Mouse (Mus musculus) testis, adult 2 months (tissue): ENCODE measurements around the gene Mknk1. TPM values are rescaled to one million over a fixed set of nuclear protein-coding genes. Genes with fewer than 3 reads are reported as not detected.

ENCODE experiments used
- H3K27ac ChIP-seq: fragments of 200-500 bp; 2 replicates; pipeline ENCODE4 v1.5.1; 2012; ENCODE audit warnings: low read depth, low read length; ENCODE audit not compliant: control insufficient read depth, insufficient read depth
- H3K27me3 ChIP-seq: fragments of 200-500 bp; 2 replicates; pipeline ENCODE4 v1.6.1; 2012; ENCODE audit warnings: mild to moderate bottlenecking, low read length, moderate library complexity; ENCODE audit not compliant: control insufficient read depth, insufficient read depth
- H3K36me3 ChIP-seq: fragments of 200-500 bp; 2 replicates; pipeline ENCODE4 v1.6.1; 2012; ENCODE audit warnings: mild to moderate bottlenecking, low read length; ENCODE audit not compliant: control insufficient read depth, insufficient read depth
- H3K4me1 ChIP-seq: fragments of 200-500 bp; 2 replicates; pipeline ENCODE4 v1.6.1; 2012; ENCODE audit warnings: low read length; ENCODE audit not compliant: control insufficient read depth, insufficient read depth
- H3K4me3 ChIP-seq: fragments of 200-500 bp; 2 replicates; pipeline ENCODE4 v1.5.1; 2012; ENCODE audit warnings: low read depth, mild to moderate bottlenecking, low read length, moderate library complexity, mixed read lengths; ENCODE audit not compliant: control insufficient read depth
- CTCF ChIP-seq: fragments of 200-500 bp; IDR thresholded peaks from 2 replicates; pipeline ENCODE4 v1.5.1; 2012; ENCODE audit warnings: low read depth, mild to moderate bottlenecking, inconsistent platforms, low read length, moderate library complexity; ENCODE audit not compliant: control insufficient read depth, insufficient read depth, insufficient replicate concordance
- POLR2A ChIP-seq: fragments of 200-500 bp; IDR thresholded peaks from 2 replicates; pipeline ENCODE4 v1.6.1; 2012; ENCODE audit warnings: low read depth, mild to moderate bottlenecking, inconsistent platforms, low read length, moderate library complexity; ENCODE audit not compliant: control insufficient read depth
- polyA plus RNA-seq: library from polyadenylated mRNA; depleted of rRNA; stranded (reverse); fragments of >200 nt; gene quantifications from 2 replicates; pipeline ENCODE4 v1.2.3, GENCODE M21; 2012

Gene Mknk1
- polyA plus RNA-seq, 1 experiment: 29.4 TPM

DNA sequence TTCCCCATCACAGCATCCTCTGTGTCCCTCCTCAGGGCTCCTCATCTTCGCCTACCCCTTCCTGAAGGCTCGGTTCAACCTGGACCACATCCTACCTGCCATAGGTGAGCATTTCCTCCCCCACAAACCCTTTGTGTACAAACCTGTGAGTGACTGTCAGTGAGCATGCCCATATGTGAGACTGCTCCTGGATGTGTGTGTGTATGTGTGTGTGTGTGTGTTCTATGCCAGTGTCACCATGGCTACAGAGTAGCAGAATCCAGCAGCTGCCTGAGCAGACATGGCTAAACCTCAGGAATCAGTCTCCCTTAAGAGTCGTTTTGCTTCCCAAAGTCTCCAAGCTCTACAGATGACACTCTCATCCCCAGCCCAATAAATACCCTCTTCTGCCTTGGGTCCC lies 46.8 kb downstream of the Mknk1 start:
- Histone ChIP-seq H3K4me1 (peaks cover 7% of the 10 kb centered on the region), H3K27ac (no peak overlapping the region), H3K36me3 (no peaks in the 10 kb centered on the region), H3K4me3 (no peak overlapping the region), H3K27me3 (no peaks in the 10 kb centered on the region)
- TF ChIP-seq POLR2A (no peak), CTCF (no peak)

DNA sequence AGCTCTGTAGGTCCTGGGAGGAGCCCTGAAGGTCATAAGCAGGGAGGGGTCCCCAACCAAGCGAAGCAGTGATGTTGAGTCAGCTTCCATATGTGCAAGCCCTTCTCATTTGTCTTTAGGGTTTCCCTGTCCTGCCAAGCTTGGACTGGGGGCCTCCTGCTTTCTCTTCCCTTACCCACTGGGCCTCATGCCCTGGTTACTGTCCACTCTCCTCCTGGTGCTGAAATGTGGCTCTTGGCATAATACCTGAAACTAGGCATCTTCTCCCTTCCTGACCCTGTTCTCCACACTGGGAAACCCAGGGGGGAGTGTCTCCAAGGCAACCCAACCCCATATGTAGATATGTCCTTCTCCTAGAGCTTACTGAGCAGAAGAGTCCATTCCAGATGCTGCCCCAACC lies 47.9 kb downstream of the Mknk1 start:
- H3K36me3 ChIP-seq: no peaks in the 10 kb centered on the region
- H3K4me1 ChIP-seq: peaks cover 7% of the 10 kb centered on the region
- H3K27ac ChIP-seq: no peak overlapping the region
- no peak overlapping the region for H3K4me3 ChIP-seq
- no peak for TF ChIP-seq CTCF
- no peaks in the 10 kb centered on the region for H3K27me3 ChIP-seq

DNA sequence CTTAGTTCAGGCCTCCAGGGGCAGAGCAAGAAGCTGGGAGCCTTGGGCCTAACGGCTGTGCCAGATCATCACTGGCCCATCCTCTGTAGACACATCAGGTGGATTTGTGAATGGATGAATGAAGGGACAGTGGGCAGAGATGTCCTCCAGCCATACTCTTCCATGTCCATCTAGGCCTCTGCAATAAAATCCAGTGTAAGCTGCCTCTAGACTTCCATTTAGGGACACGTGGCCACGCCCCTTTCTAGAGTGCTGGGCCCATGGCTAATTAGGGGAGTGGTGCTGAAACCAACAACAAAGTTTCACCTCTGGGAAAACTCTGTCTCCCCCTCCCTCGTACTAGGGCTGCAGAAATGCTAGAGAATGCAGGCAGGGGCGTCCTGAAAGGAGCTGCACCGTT lies 51.1 kb downstream of the Mknk1 start:
- Histone ChIP-seq H3K4me3 (peak overlapping the region; percentile 45), H3K27me3 (no peaks in the 10 kb centered on the region), H3K36me3 (no peaks in the 10 kb centered on the region), H3K27ac (no peak overlapping the region), H3K4me1 (peaks cover 7% of the 10 kb centered on the region)
- TF ChIP-seq POLR2A: no peak
- no peak for TF ChIP-seq CTCF

DNA sequence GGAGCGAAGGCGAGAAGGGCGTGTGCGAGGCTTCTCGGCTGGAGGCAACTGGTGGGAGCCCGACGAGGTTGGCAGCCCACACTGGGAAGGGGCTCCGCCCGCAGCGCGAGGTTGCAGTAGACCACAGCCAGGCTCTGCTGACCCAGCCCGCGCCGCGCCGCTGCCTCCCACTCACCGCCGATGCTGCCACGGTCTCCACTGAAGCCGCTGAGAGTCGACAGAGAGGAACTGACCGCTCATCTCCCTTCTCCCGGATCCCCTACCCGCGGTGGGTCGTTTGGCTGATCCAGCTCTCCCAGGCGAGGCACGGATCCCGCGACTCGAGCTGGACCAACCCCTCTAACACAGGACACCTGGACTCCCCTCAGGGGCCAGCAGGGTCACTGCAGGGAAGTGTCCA lies 51.6 kb downstream of the Mknk1 start, which contains the start of gene 6430628N08Rik:
Gene 6430628N08Rik, plus strand, starts transcription at position 113 of the 400 bp plus-strand sequence.
- no peak within 1 kb of the TSS for H3K27ac ChIP-seq

DNA sequence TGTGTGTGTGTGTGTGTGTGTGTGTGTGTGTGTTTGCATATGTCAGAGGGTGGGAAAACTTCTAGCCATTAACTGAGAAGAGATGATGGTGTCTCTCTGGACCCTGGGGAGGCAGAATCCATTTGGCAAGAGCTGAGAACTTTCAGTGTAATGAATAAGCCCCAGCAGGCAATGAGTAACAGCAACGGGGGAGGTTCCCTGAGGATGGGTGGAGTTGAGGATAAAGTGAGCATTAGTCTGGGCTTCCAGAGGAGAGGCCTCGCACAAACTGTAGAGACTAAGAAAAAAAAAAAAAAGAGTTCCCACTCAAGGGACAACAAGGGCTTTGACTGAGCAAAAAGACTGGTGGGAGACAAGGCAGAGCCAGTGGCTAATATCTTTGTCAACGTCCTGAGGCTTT lies 55.3 kb downstream of the Mknk1 start:
- no peak overlapping the region for H3K27ac ChIP-seq
- H3K36me3 ChIP-seq: no peaks in the 10 kb centered on the region
- H3K4me1 ChIP-seq: peaks cover 11% of the 10 kb centered on the region
- TF ChIP-seq CTCF: no peak
- no peak for TF ChIP-seq POLR2A
- no peaks in the 10 kb centered on the region for H3K27me3 ChIP-seq
- H3K4me3 ChIP-seq: no peak overlapping the region

More for the DNA sequence above, 51.6 kb downstream of the Mknk1 start, which contains the start of gene 6430628N08Rik:
- Histone ChIP-seq H3K4me1 (peaks cover 7% of the 10 kb centered on the region), H3K27me3 (no peaks in the 10 kb centered on the region), H3K4me3 (peak within 1 kb of the TSS; percentile 45), H3K36me3 (no peaks in the 10 kb centered on the region)
- TF ChIP-seq POLR2A (no peak), CTCF (no peak)

DNA sequence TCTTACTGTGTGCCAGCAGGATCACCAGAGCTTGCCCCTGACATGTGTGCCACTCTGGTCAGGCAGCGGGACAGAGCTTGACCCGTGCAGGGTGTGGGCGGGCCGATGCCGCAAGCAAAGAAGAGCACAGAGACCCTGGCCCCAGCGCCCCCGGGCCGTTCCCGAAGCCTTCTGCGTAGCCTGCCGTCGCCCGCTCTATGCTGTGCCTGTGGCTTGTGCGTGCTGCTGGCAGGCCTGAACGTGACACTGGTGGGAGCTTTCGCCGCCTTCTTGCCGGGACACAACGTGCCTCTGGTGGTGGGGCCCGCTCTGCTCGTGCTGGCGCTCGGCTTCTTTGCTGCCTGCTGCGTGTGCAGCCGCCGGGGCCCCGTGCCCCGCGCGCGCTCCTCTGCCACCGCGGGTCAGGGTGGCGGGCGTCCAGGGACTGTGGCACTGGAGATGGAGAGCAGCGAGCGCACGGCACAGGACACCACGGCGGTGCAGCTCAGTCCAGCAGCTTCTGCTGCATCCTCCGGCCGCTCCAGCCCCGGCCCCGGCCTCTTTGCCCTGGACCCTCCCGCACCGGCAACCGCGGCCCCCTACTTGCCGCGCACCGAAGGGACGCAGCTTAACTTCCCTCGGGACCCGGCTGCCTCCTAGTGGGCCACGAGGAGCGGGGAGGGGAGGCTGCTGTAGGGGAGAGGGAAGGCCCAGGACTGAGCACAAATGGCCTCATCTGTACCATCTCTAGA lies 59.1 kb downstream of the Mknk1 start:
- peaks cover 4% of the 10 kb centered on the region for H3K4me1 ChIP-seq
- no peaks in the 10 kb centered on the region for H3K27me3 ChIP-seq
- H3K36me3 ChIP-seq: no peaks in the 10 kb centered on the region
- no peak for TF ChIP-seq POLR2A
- TF ChIP-seq CTCF: no peak
- H3K27ac ChIP-seq: no peak overlapping the region
- peak overlapping the region; percentile 24 for H3K4me3 ChIP-seq

DNA sequence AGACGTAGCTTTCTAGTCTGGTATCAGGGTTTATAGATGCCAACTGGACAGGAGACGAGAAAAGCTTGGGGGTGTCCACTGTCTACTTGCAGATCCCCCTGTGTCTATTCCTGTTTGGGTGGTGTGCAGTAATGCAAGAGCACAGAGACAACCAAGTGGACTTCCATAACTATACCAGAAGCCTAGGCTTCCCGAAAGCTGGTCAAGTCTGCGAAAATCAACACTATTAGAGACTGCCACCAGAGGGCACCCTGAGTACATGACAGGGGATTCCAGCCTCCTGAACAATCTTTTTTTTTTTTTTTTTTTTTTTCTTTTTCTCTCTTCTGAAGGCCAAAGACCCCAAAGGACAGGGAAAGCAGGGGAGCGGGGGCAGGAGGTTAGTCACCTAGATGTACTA lies 63.8 kb downstream of the Mknk1 start:
- H3K4me1 ChIP-seq: peaks cover 4% of the 10 kb centered on the region
- TF ChIP-seq POLR2A (no peak), CTCF (no peak)
- H3K4me3 ChIP-seq: no peak overlapping the region
- no peaks in the 10 kb centered on the region for H3K36me3 ChIP-seq
- no peak overlapping the region for H3K27ac ChIP-seq
- no peaks in the 10 kb centered on the region for H3K27me3 ChIP-seq

DNA sequence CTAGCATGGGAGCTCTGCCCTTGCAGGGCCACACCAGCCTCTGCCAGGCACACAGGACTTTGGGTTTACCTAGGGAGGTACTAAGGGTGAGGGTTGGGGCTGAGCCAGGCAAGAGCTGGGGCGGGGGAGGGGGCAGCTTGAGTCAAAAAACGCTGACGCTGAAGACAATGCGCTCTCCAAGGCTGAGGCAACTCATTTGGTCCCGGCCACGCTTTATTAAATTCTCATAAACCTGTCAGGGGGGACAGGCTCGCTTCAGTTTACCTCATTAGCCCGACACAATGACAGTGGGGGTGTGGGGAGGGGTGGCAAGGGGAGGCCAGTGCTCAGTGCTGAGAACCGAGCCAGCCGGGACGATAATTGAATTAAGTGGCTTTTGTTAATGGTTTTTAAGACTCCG lies 65.4 kb downstream of the Mknk1 start:
- Histone ChIP-seq H3K27ac (no peak overlapping the region), H3K4me1 (peaks cover 2% of the 10 kb centered on the region; the same call in 1 of the 2 replicates), H3K27me3 (no peaks in the 10 kb centered on the region), H3K36me3 (no peaks in the 10 kb centered on the region), H3K4me3 (no peak overlapping the region)
- no peak for TF ChIP-seq CTCF
- TF ChIP-seq POLR2A: no peak
